8 mouse cellular contexts compared by ENCODE assay signal in the genomic region with DNA sequence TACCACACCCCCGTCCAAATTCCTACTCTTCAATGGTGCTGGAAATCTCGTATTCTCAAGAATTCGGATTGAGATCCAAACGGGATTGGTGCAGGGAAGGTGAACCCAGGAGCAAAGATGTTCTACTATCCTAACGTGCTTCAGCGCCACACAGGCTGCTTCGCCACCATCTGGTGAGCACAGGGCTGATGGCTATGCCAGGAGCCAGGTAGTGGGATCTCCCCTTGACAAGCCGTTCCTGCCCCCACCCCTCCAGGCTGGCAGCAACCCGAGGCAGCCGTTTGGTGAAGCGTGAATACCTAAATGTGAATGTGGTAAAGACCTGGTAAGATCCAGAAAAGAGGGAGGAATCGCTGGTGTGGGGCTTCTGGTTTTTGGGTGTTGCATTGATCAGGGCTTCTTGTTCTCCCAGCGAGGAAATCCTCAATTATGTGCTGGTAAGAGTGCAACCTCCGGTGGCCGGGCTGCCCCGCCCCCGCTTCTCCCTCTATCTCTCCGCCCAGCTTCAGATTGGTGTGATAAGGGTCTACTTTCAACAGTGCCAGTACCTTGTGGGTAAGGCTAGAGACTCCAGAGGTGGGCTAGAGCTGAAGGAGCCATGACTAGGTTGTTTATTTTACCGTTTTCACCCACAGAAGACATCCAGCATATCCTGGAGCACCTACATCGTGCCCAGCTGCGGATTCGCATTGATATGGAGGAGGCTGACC. TPM values are rescaled to one million over a fixed set of nuclear protein-coding genes. Genes with fewer than 3 reads are reported as not detected.
DNase-seq lines count a peak whose midpoint lies in the region; ATAC-seq and TF ChIP-seq lines count a peak whose summit lies in the region.

No protein-coding gene starts in this region.

- peaks cover 8% of the 10 kb centered on the region for H3K4me1 ChIP-seq in heart, embryonic 15.5 days (replicated peaks)
- H3K4me1 ChIP-seq in MEL (ENCODE audit: control insufficient read depth in 1 of 2, insufficient read depth in 2 of 2, low read length in 2 of 2), result peaks cover 11 to 39% of the 10 kb centered on the region in 2 experiments
- H3K4me1 ChIP-seq in forebrain, embryonic 15.5 days, result 0 out of 2 replicates have a peak, but pooled peaks cover 7% of the 10 kb centered on the region
- H3K4me1 ChIP-seq in liver, embryonic 14.5 days (replicated peaks; ENCODE audit: control insufficient read depth in 2 of 2, insufficient read depth in 2 of 2, low read length in 1 of 2), result peaks cover 19 to 25% of the 10 kb centered on the region in 2 experiments

- H3K27me3 ChIP-seq in heart, embryonic 15.5 days, result no peaks in the 10 kb centered on the region
- H3K27me3 ChIP-seq in MEL (ENCODE audit: control insufficient read depth in 1 of 2, insufficient read depth in 2 of 2, low read length in 2 of 2), result no peaks in the 10 kb centered on the region
- H3K27me3 ChIP-seq in forebrain, embryonic 15.5 days, result no peaks in the 10 kb centered on the region
- H3K27me3 ChIP-seq in liver, embryonic 14.5 days (ENCODE audit: control insufficient read depth, insufficient read depth, low read length), result no peaks in the 10 kb centered on the region

- H3K9me3 ChIP-seq in heart, embryonic 15.5 days (replicated peaks), result no peaks in the 10 kb centered on the region
- H3K9me3 ChIP-seq in MEL (replicated peaks; ENCODE audit: insufficient read depth, low read length), result no peaks in the 10 kb centered on the region
- no peaks in the 10 kb centered on the region for H3K9me3 ChIP-seq in forebrain, embryonic 15.5 days
- H3K9me3 ChIP-seq in liver, embryonic 14.5 days (ENCODE audit: control insufficient read depth, low read length), result no peaks in the 10 kb centered on the region

- ATAC-seq in heart, embryonic 15.5 days (replicated peaks; ENCODE audit: insufficient number of reproducible peaks, insufficient read depth, low FRiP score, low read depth), result no peak
- peak; percentile 59; the same call in 1 of the 2 replicates for ATAC-seq in forebrain, embryonic 15.5 days (replicated peaks)
- peak; percentile 50 for ATAC-seq in liver, embryonic 14.5 days (ENCODE audit: insufficient read depth)

- TF ChIP-seq CTCF in MEL (IDR thresholded peaks at IDR 0.05 in 2 of 3, conservative IDR thresholded peaks at IDR 0.05 in 1 of 3; ENCODE audit: control insufficient read depth in 1 of 3, insufficient read depth in 1 of 3, low read depth in 2 of 3, low read length in 3 of 3, poor library complexity in 1 of 3, severe bottlenecking in 1 of 3), result no peak
- no peak for TF ChIP-seq CTCF in liver, embryonic 14.5 days (IDR thresholded peaks at IDR 0.05; ENCODE audit: low read depth)

- no peaks in the 10 kb centered on the region for H3K79me2 ChIP-seq in MEL (ENCODE audit: control insufficient read depth, insufficient read depth, low read length, poor library complexity)

- DNase-seq in heart, adult 11 months, result no peak
- peak; percentile 76 for DNase-seq in MEL (ENCODE audit: low read depth, low spot score)
- DNase-seq in liver, embryonic 14.5 days (ENCODE audit: low read depth in 3 of 3, low spot score in 3 of 3), result peak; percentile 44 to 53 (median 48)
- no peak for DNase-seq in ovary, postnatal 10 days (ENCODE audit: low spot score)
- no peak for DNase-seq in right cerebral cortex, postnatal 4 days
- no peak for DNase-seq in ovary, postnatal 14 days (ENCODE audit: low spot score)

- peak overlapping the region; percentile 32 for H3K4me3 ChIP-seq in heart, embryonic 15.5 days
- peak overlapping the region; percentile 47 to 57 for H3K4me3 ChIP-seq in MEL (ENCODE audit: control insufficient read depth in 1 of 2, insufficient read depth in 1 of 2, low read depth in 2 of 2, low read length in 2 of 2)
- peak overlapping the region; percentile 32 for H3K4me3 ChIP-seq in forebrain, embryonic 15.5 days
- peak overlapping the region; percentile 30 to 37 for H3K4me3 ChIP-seq in liver, embryonic 14.5 days (ENCODE audit: insufficient read depth in 1 of 2, low read depth in 2 of 2, low read length in 2 of 2)

- TF ChIP-seq EP300 in MEL (IDR thresholded peaks at IDR 0.05; ENCODE audit: low read depth in 1 of 2, low read length in 2 of 2), result peak; percentile 61 to 84
- TF ChIP-seq EP300 in liver, embryonic 14.5 days (IDR thresholded peaks at IDR 0.05; ENCODE audit: low read depth), result peak; percentile 61; the same call in 1 of the 2 replicates

- TF ChIP-seq RAD21 in MEL (IDR thresholded peaks at IDR 0.05; ENCODE audit: low read depth, low read length), result no peak

- peak overlapping the region; percentile 29; the same call in 1 of the 2 replicates for H3K9ac ChIP-seq in heart, embryonic 15.5 days
- H3K9ac ChIP-seq in MEL (ENCODE audit: control insufficient read depth, low read depth, low read length, poor library complexity, severe bottlenecking), result peak overlapping the region; percentile 49
- no peak overlapping the region for H3K9ac ChIP-seq in forebrain, embryonic 15.5 days (replicated peaks)
- peak overlapping the region; percentile 49 for H3K9ac ChIP-seq in liver, embryonic 14.5 days (replicated peaks)

- no peak overlapping the region for H3K27ac ChIP-seq in heart, embryonic 15.5 days
- H3K27ac ChIP-seq in MEL (ENCODE audit: control insufficient read depth, low read depth, low read length), result peak overlapping the region; percentile 69
- no peak overlapping the region; the same call in 1 of the 2 replicates for H3K27ac ChIP-seq in forebrain, embryonic 15.5 days (replicated peaks)
- H3K27ac ChIP-seq in liver, embryonic 14.5 days, result no peak overlapping the region; the same call in 1 of the 2 replicates

- peak in 1 of 2 experiments; percentile 31; a peak in 1 of 4 replicates for TF ChIP-seq POLR2A in MEL (IDR thresholded peaks at IDR 0.05; ENCODE audit: control insufficient read depth in 1 of 2, insufficient read depth in 1 of 2, low read depth in 1 of 2, low read length in 2 of 2, poor library complexity in 1 of 2)

- 31% methylated on average over 22 of the region's 22 CpGs for WGBS in heart, embryonic 15.5 days
- 53% methylated on average over 22 of the region's 22 CpGs for WGBS in forebrain, embryonic 15.5 days
- WGBS in liver, embryonic 14.5 days (ENCODE audit: insufficient replicate concordance), result 17% methylated on average over 22 of the region's 22 CpGs

- peak overlapping the region; percentile 56 for H3K4me2 ChIP-seq in heart, embryonic 15.5 days
- peak overlapping the region; percentile 28 for H3K4me2 ChIP-seq in forebrain, embryonic 15.5 days (replicated peaks)
- peak overlapping the region; percentile 69 for H3K4me2 ChIP-seq in liver, embryonic 14.5 days (ENCODE audit: low read depth)

- H3K36me3 ChIP-seq in heart, embryonic 15.5 days, result no peaks in the 10 kb centered on the region
- peaks cover 0 to 19% of the 10 kb centered on the region in 2 experiments; a peak in 2 of 4 replicates for H3K36me3 ChIP-seq in MEL (ENCODE audit: control insufficient read depth in 1 of 2, insufficient read depth in 2 of 2, low read length in 2 of 2)
- H3K36me3 ChIP-seq in forebrain, embryonic 15.5 days, result no peaks in the 10 kb centered on the region
- no peaks in the 10 kb centered on the region for H3K36me3 ChIP-seq in liver, embryonic 14.5 days (replicated peaks; ENCODE audit: control insufficient read depth, insufficient read depth, low read depth)

RNA-seq across cellular contexts. Expression of a gene that starts 0.8 kb away (rescaled TPM):
- 6.9 and 7.1 TPM in 2 replicates for polyA plus RNA-seq in heart, embryonic 15.5 days (2015; fragmentation: Nextera tagmentation; extraction: Ambion mirVana)
- total RNA-seq in MEL (2012; rRNA removed), result 1.5 and 1.6 TPM in 2 replicates
- polyA plus RNA-seq in MEL (2012; ENCODE audit: insufficient read depth in 1 of 2, insufficient read length in 2 of 2, low read depth in 1 of 2, low replicate concordance in 2 of 2, missing spikeins in 1 of 2), result 1 to 10 TPM in 1 of 2 experiments, not detected in 1; 2.5 TPM
- polyA plus RNA-seq in forebrain, embryonic 15.5 days (2015; fragmentation: Nextera tagmentation; extraction: Ambion mirVana), result 11.3 and 11.5 TPM in 2 replicates
- polyA plus RNA-seq in liver, embryonic 14.5 days (2012; rRNA removed), result 1.7 and 1.9 TPM in 2 replicates
- 0.87 and 1.0 TPM in 2 replicates for polyA plus RNA-seq in liver, embryonic 14.5 days (2014; fragmentation: Nextera tagmentation; extraction: Ambion mirVana)

RNA-seq across cellular contexts. Expression of a gene that starts 15.3 kb away (rescaled TPM):
- polyA plus RNA-seq in heart, embryonic 15.5 days (2015; fragmentation: Nextera tagmentation; extraction: Ambion mirVana), result 9.1 and 13.7 TPM in 2 replicates
- total RNA-seq in MEL (2012; rRNA removed), result 5.0 and 8.5 TPM in 2 replicates
- polyA plus RNA-seq in MEL (2012; ENCODE audit: insufficient read depth in 1 of 2, insufficient read length in 2 of 2, low read depth in 1 of 2, low replicate concordance in 2 of 2, missing spikeins in 1 of 2), result 10 to 100 TPM in 1 of 2 experiments, not detected in 1; 14.8 TPM
- 7.2 and 8.1 TPM in 2 replicates for polyA plus RNA-seq in forebrain, embryonic 15.5 days (2015; fragmentation: Nextera tagmentation; extraction: Ambion mirVana)
- polyA plus RNA-seq in liver, embryonic 14.5 days (2012; rRNA removed), result 13.5 and 15.1 TPM in 2 replicates
- 11.2 and 13.8 TPM in 2 replicates for polyA plus RNA-seq in liver, embryonic 14.5 days (2014; fragmentation: Nextera tagmentation; extraction: Ambion mirVana)

RNA-seq across cellular contexts. Expression of a gene that starts 17.1 kb away (rescaled TPM):
- 45.0 and 66.7 TPM in 2 replicates for polyA plus RNA-seq in heart, embryonic 15.5 days (2015; fragmentation: Nextera tagmentation; extraction: Ambion mirVana)
- total RNA-seq in MEL (2012; rRNA removed), result 46.2 and 54.1 TPM in 2 replicates
- 100 to 1,000 TPM in 1 of 2 experiments, not detected in 1; 132 TPM for polyA plus RNA-seq in MEL (2012; ENCODE audit: insufficient read depth in 1 of 2, insufficient read length in 2 of 2, low read depth in 1 of 2, low replicate concordance in 2 of 2, missing spikeins in 1 of 2)
- 82.0 and 82.1 TPM in 2 replicates for polyA plus RNA-seq in forebrain, embryonic 15.5 days (2015; fragmentation: Nextera tagmentation; extraction: Ambion mirVana)
- polyA plus RNA-seq in liver, embryonic 14.5 days (2012; rRNA removed), result 13.5 and 27.6 TPM in 2 replicates
- polyA plus RNA-seq in liver, embryonic 14.5 days (2014; fragmentation: Nextera tagmentation; extraction: Ambion mirVana), result 22.6 and 27.9 TPM in 2 replicates

RNA-seq across cellular contexts. Expression of a gene that starts 19.1 kb away (rescaled TPM):
- polyA plus RNA-seq in heart, embryonic 15.5 days (2015; fragmentation: Nextera tagmentation; extraction: Ambion mirVana), result 0.74 and 2.1 TPM in 2 replicates
- not detected in 2 replicates for total RNA-seq in MEL (2012; rRNA removed)
- polyA plus RNA-seq in MEL (2012; ENCODE audit: insufficient read depth in 1 of 2, insufficient read length in 2 of 2, low read depth in 1 of 2, low replicate concordance in 2 of 2, missing spikeins in 1 of 2), result 1 to 10 TPM in 1 of 2 experiments, not detected in 1; 4.6 TPM
- 1.4 and 2.0 TPM in 2 replicates for polyA plus RNA-seq in forebrain, embryonic 15.5 days (2015; fragmentation: Nextera tagmentation; extraction: Ambion mirVana)
- polyA plus RNA-seq in liver, embryonic 14.5 days (2012; rRNA removed), result 2.0 and 3.4 TPM in 2 replicates
- 2.0 and 2.9 TPM in 2 replicates for polyA plus RNA-seq in liver, embryonic 14.5 days (2014; fragmentation: Nextera tagmentation; extraction: Ambion mirVana)

RNA-seq across cellular contexts. Expression of a gene that starts 25.0 kb away (rescaled TPM):
- 76.8 and 91.2 TPM in 2 replicates for polyA plus RNA-seq in heart, embryonic 15.5 days (2015; fragmentation: Nextera tagmentation; extraction: Ambion mirVana)
- total RNA-seq in MEL (2012; rRNA removed), result 49.4 and 60.5 TPM in 2 replicates
- polyA plus RNA-seq in MEL (2012; ENCODE audit: insufficient read depth in 1 of 2, insufficient read length in 2 of 2, low read depth in 1 of 2, low replicate concordance in 2 of 2, missing spikeins in 1 of 2), result 10 to 100 TPM in 1 of 2 experiments, not detected in 1; 80.1 TPM
- polyA plus RNA-seq in forebrain, embryonic 15.5 days (2015; fragmentation: Nextera tagmentation; extraction: Ambion mirVana), result 61.7 and 67.2 TPM in 2 replicates
- polyA plus RNA-seq in liver, embryonic 14.5 days (2012; rRNA removed), result 26.4 and 33.2 TPM in 2 replicates
- polyA plus RNA-seq in liver, embryonic 14.5 days (2014; fragmentation: Nextera tagmentation; extraction: Ambion mirVana), result 42.8 and 45.4 TPM in 2 replicates

Comparison
In these comparisons a context has a peak if more than half of its experiments do, and no peak if none do; other contexts are left out.
1. DNase-seq: peak in MEL (single experiment) and liver, embryonic 14.5 days (3 of 3); none in heart, adult 11 months (single experiment), ovary, postnatal 10 days (single experiment), right cerebral cortex, postnatal 4 days (single experiment) and ovary, postnatal 14 days (single experiment).
2. Peak in every context shown above with its lines, with median percentiles within 50 percentile points of each other: H3K4me2 ChIP-seq and H3K4me3 ChIP-seq.